Mouse (Mus musculus): Measurements from ENCODE around the gene 2310057N15Rik.
"Not testable (repeated sequence)": the region's sequence is repeated elsewhere in the genome, so short reads cannot be mapped to it uniquely, and the experiment has no call there.

2310057N15Rik gene

GRCm38 (mm10) chr16:88774106-88774505 lies at the start of gene 2310057N15Rik:
TSS of gene 2310057N15Rik (minus strand) at chr16:88774206.
- no peak for DNase-seq

DNA sequence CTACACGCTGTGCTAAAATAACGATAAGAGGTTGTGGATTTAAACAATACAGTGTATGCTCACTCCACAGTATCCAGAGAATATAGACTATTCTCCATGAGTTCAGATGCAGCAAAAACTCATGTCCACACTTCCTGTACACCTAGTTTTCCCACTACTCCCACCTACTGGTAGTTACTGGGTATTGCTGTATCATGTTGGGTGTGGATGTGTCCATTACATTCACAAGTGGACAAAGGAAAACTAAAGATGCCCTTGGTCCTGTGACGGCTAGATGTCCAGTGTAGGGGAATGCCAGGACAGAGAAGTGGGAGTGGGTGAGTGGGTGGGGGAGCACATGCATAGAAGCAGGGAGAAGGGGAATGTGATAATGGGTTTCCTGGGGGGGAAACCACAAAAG lies 49.7 kb upstream of the 2310057N15Rik start:
- peak; percentile 52 for DNase-seq

GRCm38 (mm10) chr16:88820066-88820465 lies 46.1 kb upstream of the 2310057N15Rik start, which contains the start of gene Krtap15:
TSS of gene Krtap15 (plus strand) at chr16:88820215.
- no peak for DNase-seq

DNA sequence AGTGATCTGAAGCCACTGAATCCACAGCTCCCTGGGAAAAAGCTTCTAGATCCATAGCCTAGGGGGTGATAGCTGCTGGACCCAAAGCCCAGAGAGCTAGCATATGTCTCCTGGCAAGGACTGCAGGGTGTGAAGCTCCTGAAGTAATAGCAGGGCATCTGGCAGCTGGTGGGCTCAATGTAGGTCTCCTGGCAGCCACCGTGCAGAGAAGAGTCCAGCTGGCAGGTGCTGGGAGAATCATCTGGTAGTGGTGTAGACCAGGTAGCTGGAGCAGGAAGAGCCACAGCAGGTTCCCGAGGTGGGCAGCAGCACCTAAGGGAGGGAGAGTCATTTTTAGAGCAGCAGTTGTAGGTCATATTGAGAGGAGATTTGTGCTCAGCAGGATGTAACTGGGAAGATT lies 37.8 kb upstream of the 2310057N15Rik start, which contains the start of gene Gm20741:
Gene Gm20741, minus strand, starts transcription at position 394 of the 400 bp plus-strand sequence.
- no peak for DNase-seq

DNA sequence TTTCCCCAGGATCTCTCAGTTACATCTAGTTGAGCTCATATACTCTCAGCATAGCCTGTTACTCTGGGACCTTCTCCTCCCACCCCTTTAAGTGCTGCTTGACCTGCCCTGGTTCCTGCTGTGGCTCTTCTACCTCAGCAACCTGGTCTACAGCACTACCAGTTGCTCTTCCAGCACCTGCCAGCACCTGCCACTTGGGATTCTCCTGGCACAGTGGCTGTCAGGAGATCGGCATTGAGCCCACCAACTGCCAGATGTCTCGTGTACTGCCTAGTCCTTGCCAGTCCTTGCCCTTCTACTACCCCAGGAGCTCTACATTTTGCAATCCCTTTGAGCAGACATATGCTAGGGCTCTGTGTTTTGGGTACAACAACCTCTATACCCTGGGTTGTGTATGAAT lies 12.8 kb upstream of the 2310057N15Rik start:
- DNase-seq: no peak

GRCm38 (mm10) chr16:88777596-88777995 lies 3.6 kb upstream of the 2310057N15Rik start, which contains the start of gene Gm5965:
TSS of gene Gm5965 (plus strand) at chr16:88777896.
- DNase-seq: no peak

DNA sequence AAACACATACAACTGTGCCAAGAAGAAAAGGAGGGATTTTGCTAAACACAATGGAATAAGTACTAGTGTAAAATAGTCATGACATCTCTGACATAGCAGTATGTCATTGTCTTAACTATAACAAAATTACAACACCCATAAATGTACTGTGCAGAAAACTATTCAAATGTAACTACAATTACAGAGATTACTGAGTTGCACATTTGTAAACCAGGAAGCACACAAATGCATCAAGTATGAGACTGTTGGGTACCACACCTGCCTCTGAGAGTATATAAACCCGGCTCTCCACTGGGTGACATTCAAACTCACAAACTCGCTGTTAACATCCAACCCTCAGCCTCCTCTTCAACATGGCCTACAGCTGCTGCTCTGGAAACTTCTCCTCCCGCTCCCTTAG lies 15.5 kb downstream of the 2310057N15Rik start, which contains the start of gene 2310034C09Rik:
Gene 2310034C09Rik, plus strand, starts transcription at position 301 of the 400 bp plus-strand sequence.
- not testable (repeated sequence) for DNase-seq

DNA sequence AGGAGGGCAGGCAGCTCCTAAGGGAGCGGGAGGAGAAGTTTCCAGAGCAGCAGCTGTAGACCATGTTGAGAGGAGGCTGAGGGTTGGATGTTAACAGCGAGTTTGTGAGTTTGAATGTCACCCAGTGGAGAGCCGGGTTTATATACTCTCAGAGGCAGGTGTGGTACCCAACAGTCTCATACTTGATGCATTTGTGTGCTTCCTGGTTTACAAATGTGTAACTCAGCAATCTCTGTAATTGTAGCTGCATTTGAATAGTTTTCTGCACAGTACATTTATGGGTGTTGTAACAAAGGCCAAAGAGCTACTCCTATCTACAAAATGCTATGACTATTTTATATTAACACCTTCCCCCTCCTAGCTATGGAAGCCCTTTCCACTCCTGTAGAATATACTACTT lies 22.5 kb downstream of the 2310057N15Rik start, which contains the start of gene Krtap13:
Gene Krtap13, minus strand, starts transcription at position 101 of the 400 bp plus-strand sequence.
- not testable (repeated sequence) for DNase-seq

GRCm38 (mm10) chr16:88747943-88748342 lies 26.1 kb downstream of the 2310057N15Rik start:
- no peak for DNase-seq

GRCm38 (mm10) chr16:88744750-88745340 lies 29.2 kb downstream of the 2310057N15Rik start:
- no peak for DNase-seq

- DNase-seq: no peak
Observed at GRCm38 (mm10) chr16:88735391-88735790, 38.6 kb downstream of the 2310057N15Rik start.

GRCm38 (mm10) chr16:88728812-88729275 lies 45.2 kb downstream of the 2310057N15Rik start, which contains the start of gene Krtap13-1:
TSS of gene Krtap13-1 (plus strand) at chr16:88728862.
- DNase-seq: no peak

All from embryo, embryonic 11 days (tissue).